Mouse (Mus musculus): ENCODE results near the gene Lrrc75a. TPM values are rescaled to one million over a fixed set of nuclear protein-coding genes. Genes with fewer than 3 reads are reported as not detected.

The Lrrc75a gene
- polyA plus RNA-seq, 1 experiment from 2014 or later: 31.9 TPM

GRCm38 (mm10) chr11:62576530-62577152 lies 71.7 kb downstream of the Lrrc75a start:
- no peaks in the 10 kb centered on the region for H3K9me3 ChIP-seq (ENCODE audit: control insufficient read depth)
- 0 out of 2 replicates have a peak, but pooled peaks cover 7% of the 10 kb centered on the region for H3K27me3 ChIP-seq (replicated peaks; ENCODE audit: control insufficient read depth, insufficient read depth, low read length)
- peak overlapping the region; percentile 98 for H3K4me2 ChIP-seq (replicated peaks; ENCODE audit: low read depth)
- 70% methylated on average over 16 of the region's 16 CpGs for WGBS
- H3K4me3 ChIP-seq (ENCODE audit: low read depth, low read length): peak overlapping the region; percentile 62
- peaks cover 4% of the 10 kb centered on the region for H3K4me1 ChIP-seq (replicated peaks; ENCODE audit: control insufficient read depth, insufficient read depth, low read length)
- no peaks in the 10 kb centered on the region for H3K36me3 ChIP-seq (ENCODE audit: control insufficient read depth, insufficient read depth)
- no peak for ATAC-seq
- TF ChIP-seq CTCF (IDR thresholded peaks at IDR 0.05; ENCODE audit: low read depth): no peak
- H3K9ac ChIP-seq (ENCODE audit: low read depth, low read length): no peak overlapping the region
- no peak overlapping the region for H3K27ac ChIP-seq (ENCODE audit: low read depth, low read length)

GRCm38 (mm10) chr11:62575659-62576438 lies 72.5 kb downstream of the Lrrc75a start:
- Histone ChIP-seq H3K9me3 (ENCODE audit: control insufficient read depth) (no peaks in the 10 kb centered on the region), H3K4me3 (ENCODE audit: low read depth, low read length) (peak overlapping the region; percentile 62), H3K36me3 (ENCODE audit: control insufficient read depth, insufficient read depth) (no peaks in the 10 kb centered on the region), H3K4me2 (replicated peaks; ENCODE audit: low read depth) (peak overlapping the region; percentile 98), H3K4me1 (replicated peaks; ENCODE audit: control insufficient read depth, insufficient read depth, low read length) (peaks cover 4% of the 10 kb centered on the region), H3K27me3 (replicated peaks; ENCODE audit: control insufficient read depth, insufficient read depth, low read length) (0 out of 2 replicates have a peak, but pooled peaks cover 7% of the 10 kb centered on the region), H3K27ac (ENCODE audit: low read depth, low read length) (no peak overlapping the region), H3K9ac (ENCODE audit: low read depth, low read length) (peak overlapping the region; percentile 42)
- TF ChIP-seq CTCF (IDR thresholded peaks at IDR 0.05; ENCODE audit: low read depth): no peak
- WGBS: 7% methylated on average over 27 of the region's 27 CpGs
- peak; percentile 43 for ATAC-seq

GRCm38 (mm10) chr11:62575297-62575658 lies 73.0 kb downstream of the Lrrc75a start:
- peak overlapping the region; percentile 98 for H3K4me2 ChIP-seq (replicated peaks; ENCODE audit: low read depth)
- TF ChIP-seq CTCF (IDR thresholded peaks at IDR 0.05; ENCODE audit: low read depth): peak; percentile 95
- H3K4me3 ChIP-seq (ENCODE audit: low read depth, low read length): peak overlapping the region; percentile 62
- no peak overlapping the region for H3K27ac ChIP-seq (ENCODE audit: low read depth, low read length)
- H3K36me3 ChIP-seq (ENCODE audit: control insufficient read depth, insufficient read depth): no peaks in the 10 kb centered on the region
- ATAC-seq: peak; percentile 34
- peaks cover 4% of the 10 kb centered on the region for H3K4me1 ChIP-seq (replicated peaks; ENCODE audit: control insufficient read depth, insufficient read depth, low read length)
- H3K9me3 ChIP-seq (ENCODE audit: control insufficient read depth): no peaks in the 10 kb centered on the region
- H3K27me3 ChIP-seq (replicated peaks; ENCODE audit: control insufficient read depth, insufficient read depth, low read length): 0 out of 2 replicates have a peak, but pooled peaks cover 7% of the 10 kb centered on the region
- WGBS: under 1% methylated on average over 9 of the region's 9 CpGs
- peak overlapping the region; percentile 42 for H3K9ac ChIP-seq (ENCODE audit: low read depth, low read length)

- Histone ChIP-seq H3K27ac (ENCODE audit: low read depth, low read length) (no peak overlapping the region), H3K27me3 (replicated peaks; ENCODE audit: control insufficient read depth, insufficient read depth, low read length) (0 out of 2 replicates have a peak, but pooled peaks cover 7% of the 10 kb centered on the region), H3K4me2 (replicated peaks; ENCODE audit: low read depth) (no peak overlapping the region; the same call in 1 of the 2 replicates), H3K9ac (ENCODE audit: low read depth, low read length) (no peak overlapping the region), H3K9me3 (ENCODE audit: control insufficient read depth) (no peaks in the 10 kb centered on the region), H3K4me3 (ENCODE audit: low read depth, low read length) (no peak overlapping the region), H3K4me1 (replicated peaks; ENCODE audit: control insufficient read depth, insufficient read depth, low read length) (peaks cover 4% of the 10 kb centered on the region), H3K36me3 (ENCODE audit: control insufficient read depth, insufficient read depth) (no peaks in the 10 kb centered on the region)
- WGBS: 74% methylated on average over 4 of the region's 4 CpGs
- no peak for TF ChIP-seq CTCF (IDR thresholded peaks at IDR 0.05; ENCODE audit: low read depth)
- no peak for ATAC-seq
These were observed 73.6 kb downstream of the Lrrc75a start for GRCm38 (mm10) chr11:62574703-62575085.

GRCm38 (mm10) chr11:62573959-62574702 lies 74.2 kb downstream of the Lrrc75a start, which contains the start of gene Trpv2:
Gene Trpv2, plus strand, starts transcription at chr11:62574486.
- H3K4me2 ChIP-seq (replicated peaks; ENCODE audit: low read depth): peak within 1 kb of the TSS; percentile 98
- ATAC-seq: no peak
- H3K27ac ChIP-seq (ENCODE audit: low read depth, low read length): no peak within 1 kb of the TSS
- 0 out of 2 replicates have a peak, but pooled peaks cover 7% of the 10 kb centered on the region for H3K27me3 ChIP-seq (replicated peaks; ENCODE audit: control insufficient read depth, insufficient read depth, low read length)
- peaks cover 4% of the 10 kb centered on the region for H3K4me1 ChIP-seq (replicated peaks; ENCODE audit: control insufficient read depth, insufficient read depth, low read length)
- no peaks in the 10 kb centered on the region for H3K36me3 ChIP-seq (ENCODE audit: control insufficient read depth, insufficient read depth)
- no peak for TF ChIP-seq CTCF (IDR thresholded peaks at IDR 0.05; ENCODE audit: low read depth)
- H3K9me3 ChIP-seq (ENCODE audit: control insufficient read depth): no peaks in the 10 kb centered on the region
- peak within 1 kb of the TSS; percentile 62 for H3K4me3 ChIP-seq (ENCODE audit: low read depth, low read length)
- H3K9ac ChIP-seq (ENCODE audit: low read depth, low read length): no peak within 1 kb of the TSS; the same call in 1 of the 2 replicates
- WGBS: 67% methylated on average over 6 of the region's 6 CpGs

GRCm38 (mm10) chr11:62568300-62568699 lies 80.0 kb downstream of the Lrrc75a start:
- Histone ChIP-seq H3K9ac (ENCODE audit: low read depth, low read length) (no peak overlapping the region), H3K36me3 (ENCODE audit: control insufficient read depth, insufficient read depth) (no peaks in the 10 kb centered on the region), H3K4me1 (replicated peaks; ENCODE audit: control insufficient read depth, insufficient read depth, low read length) (no peaks in the 10 kb centered on the region), H3K9me3 (ENCODE audit: control insufficient read depth) (no peaks in the 10 kb centered on the region), H3K27ac (ENCODE audit: low read depth, low read length) (no peak overlapping the region), H3K4me2 (replicated peaks; ENCODE audit: low read depth) (no peak overlapping the region), H3K27me3 (replicated peaks; ENCODE audit: control insufficient read depth, insufficient read depth, low read length) (no peaks in the 10 kb centered on the region), H3K4me3 (ENCODE audit: low read depth, low read length) (no peak overlapping the region)
- no peak for TF ChIP-seq CTCF (IDR thresholded peaks at IDR 0.05; ENCODE audit: low read depth)
- no peak for ATAC-seq
- WGBS: 46% methylated on average over 3 of the region's 3 CpGs
